Mouse (Mus musculus) midbrain, embryonic 10.5 days (tissue): Measurements from ENCODE around the gene Zfp563. TPM values are rescaled to one million over a fixed set of nuclear protein-coding genes. Genes with fewer than 3 reads are reported as not detected.

ENCODE experiments used
- polyA plus RNA-seq: library from polyadenylated mRNA; unstranded; fragments of >200 nt; fragmentation: Nextera tagmentation; extraction: Ambion mirVana; gene quantifications from 2 replicates; pipeline ENCODE4 v1.2.1, GENCODE M21; 2016

Zfp563 gene
- polyA plus RNA-seq, 1 experiment from 2014 or later, result 6.6 TPM

Other genes with a start within 250 kb of the Zfp563 start
- gene Zfp870, start 197.7 kb upstream of the Zfp563 start, polyA plus RNA-seq, result 7.9 and 8.9 TPM in 2 replicates
- not detected in 2 replicates for gene Cyp4f14, start 172.0 kb upstream of the Zfp563 start, polyA plus RNA-seq
- 1.6 and 2.9 TPM in 2 replicates for gene Cyp4f13, start 141.9 kb upstream of the Zfp563 start, polyA plus RNA-seq
- gene Zfp472, start 123.5 kb upstream of the Zfp563 start, polyA plus RNA-seq, result 11.5 and 13.2 TPM in 2 replicates
- 15.3 and 16.9 TPM in 2 replicates for gene Zfp952, start 96.2 kb upstream of the Zfp563 start, polyA plus RNA-seq
- 16.8 and 18.5 TPM in 2 replicates for gene Zfp763, start 55.9 kb upstream of the Zfp563 start, polyA plus RNA-seq
- not detected in 2 replicates for gene 4921501E09Rik, start 21.3 kb upstream of the Zfp563 start, polyA plus RNA-seq
- 0.06 TPM in 1 of 2 replicates, not detected in the other for gene Morc2b, start 50.4 kb downstream of the Zfp563 start, polyA plus RNA-seq
- not detected in 2 replicates for gene Olfr55, start 79.1 kb downstream of the Zfp563 start, polyA plus RNA-seq
- not detected in 2 replicates for gene Olfr239, start 102.0 kb downstream of the Zfp563 start, polyA plus RNA-seq
- not detected in 2 replicates for gene Olfr1564, start 132.4 kb downstream of the Zfp563 start, polyA plus RNA-seq
- 16.4 and 17.5 TPM in 2 replicates for gene Zfp955a, start 165.8 kb downstream of the Zfp563 start, polyA plus RNA-seq
- 0.04 and 0.06 TPM in 2 replicates for gene Olfr63, start 175.4 kb downstream of the Zfp563 start, polyA plus RNA-seq
- gene Zfp955b, start 200.2 kb downstream of the Zfp563 start, polyA plus RNA-seq, result 9.6 and 12.3 TPM in 2 replicates